Mouse (Mus musculus) skeletal muscle tissue, adult 2 months (tissue): ENCODE measurements around the gene Gpr1.
"Not testable (repeated sequence)": the region's sequence is repeated elsewhere in the genome, so short reads cannot be mapped to it uniquely, and the experiment has no call there.

Experiments
- DNase-seq: peaks from one replicate; pipeline ENCODE4 v3.0.0-alpha.2; 2012; ENCODE audit warnings: low read depth, low spot score

The Gpr1 gene

DNA sequence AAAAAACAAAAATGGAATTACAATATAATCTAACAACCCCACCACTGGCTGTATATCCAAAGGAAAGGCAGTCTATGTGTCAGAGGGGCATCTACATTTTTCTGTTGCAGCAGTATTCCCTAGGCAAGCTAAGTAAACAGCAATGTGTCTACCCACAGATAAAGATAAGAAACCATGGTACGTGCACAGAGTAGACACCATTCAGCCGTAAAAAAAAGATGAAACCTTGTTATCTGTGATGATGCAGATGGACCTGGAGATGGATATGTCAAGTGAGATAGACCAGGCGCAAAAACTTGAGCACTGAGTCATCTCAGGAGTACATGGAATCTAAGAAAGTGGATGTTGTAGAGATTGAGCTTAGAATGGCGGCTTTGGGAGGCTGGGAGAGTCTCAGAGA, 10.7 kb upstream of the Gpr1 start:
- no peak for DNase-seq

DNA sequence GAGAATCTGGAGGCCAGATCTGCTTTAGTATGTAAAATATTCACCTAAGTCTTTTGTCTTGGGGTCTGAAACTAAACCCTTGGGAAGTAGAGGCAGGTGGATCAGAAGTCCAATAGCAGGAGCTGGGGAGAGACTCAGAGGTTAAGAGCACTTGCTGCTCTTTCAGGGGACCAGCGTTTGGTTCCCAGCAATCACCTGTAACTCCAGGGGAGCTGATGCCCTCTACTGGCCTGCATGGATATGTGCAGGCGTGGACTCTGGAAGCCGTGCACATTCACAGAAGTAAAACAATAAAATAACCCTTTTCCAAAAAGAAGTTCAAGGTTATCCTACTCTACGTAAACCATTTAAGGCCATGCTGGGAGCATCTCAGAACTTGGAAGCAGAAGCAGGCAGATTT, 4.9 kb upstream of the Gpr1 start:
- no peak for DNase-seq

DNA sequence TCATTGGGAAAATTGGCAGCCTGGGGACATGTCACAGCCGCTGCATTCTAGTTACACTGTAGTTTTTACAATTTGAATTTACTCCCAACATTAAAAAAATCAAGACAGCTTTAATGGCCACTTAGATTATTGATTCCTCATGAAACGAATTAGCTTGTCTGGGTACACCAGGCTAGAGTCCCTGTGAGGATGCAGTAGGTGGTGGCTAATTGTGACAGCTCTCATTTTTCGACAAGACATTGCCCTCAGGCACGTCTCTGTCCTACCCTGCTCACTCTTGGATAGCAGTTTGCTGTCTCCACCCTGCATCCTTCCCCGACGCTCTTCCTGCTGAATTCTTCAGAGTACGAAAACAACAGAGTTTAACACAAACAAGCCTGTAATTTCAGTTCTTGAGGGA, 288 bp upstream of the Gpr1 start:
- no peak for DNase-seq

- no peak for DNase-seq
Observed at GRCm38 (mm10) chr1:63213478-63214270, 669 bp downstream of the Gpr1 start.

- DNase-seq = peak; percentile 23
Observed at GRCm38 (mm10) chr1:63209861-63210529, 4.3 kb downstream of the Gpr1 start.

DNA sequence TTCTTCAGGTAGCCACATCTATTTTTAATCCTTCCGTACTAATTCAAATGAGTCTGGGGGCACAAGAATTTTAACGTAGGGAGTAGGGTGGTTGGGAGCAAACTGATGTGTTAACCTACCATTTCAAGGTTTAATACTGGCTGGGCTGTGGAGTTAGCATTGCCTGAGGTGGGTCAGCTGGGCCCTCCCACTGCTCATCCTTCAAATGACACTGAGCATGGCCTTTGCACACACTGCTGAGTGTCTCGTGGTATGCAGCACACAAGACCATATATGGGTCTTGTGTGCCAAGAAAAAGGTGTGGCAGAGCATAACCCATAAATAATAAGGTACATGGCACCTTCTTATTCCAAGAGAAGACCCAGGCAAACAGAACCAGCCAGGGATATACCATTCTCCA, 6.7 kb downstream of the Gpr1 start:
- no peak for DNase-seq

GRCm38 (mm10) chr1:63204660-63205394, 9.5 kb downstream of the Gpr1 start:
- no peak for DNase-seq

GRCm38 (mm10) chr1:63203950-63204659, 10.2 kb downstream of the Gpr1 start:
- no peak for DNase-seq

DNA sequence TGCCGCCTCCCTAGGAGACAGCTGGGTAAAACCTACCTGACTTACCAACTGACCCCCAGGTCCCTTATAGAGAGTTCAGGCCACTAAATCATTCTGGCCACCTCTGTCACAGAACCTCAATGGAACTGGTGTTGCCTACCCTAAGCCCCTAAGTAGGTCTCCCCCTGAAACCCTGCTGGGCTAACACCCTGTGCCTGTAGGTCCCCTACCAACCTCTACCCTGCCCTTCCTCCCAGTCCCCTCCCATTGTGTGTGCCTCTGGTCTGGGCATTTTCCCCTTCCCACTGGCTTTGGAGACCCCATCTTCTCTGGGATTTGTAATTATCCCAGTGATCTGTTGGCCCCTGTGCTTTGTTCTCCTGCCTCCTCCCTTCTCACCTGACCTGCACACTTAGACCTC, 10.9 kb downstream of the Gpr1 start:
- no peak for DNase-seq

DNA sequence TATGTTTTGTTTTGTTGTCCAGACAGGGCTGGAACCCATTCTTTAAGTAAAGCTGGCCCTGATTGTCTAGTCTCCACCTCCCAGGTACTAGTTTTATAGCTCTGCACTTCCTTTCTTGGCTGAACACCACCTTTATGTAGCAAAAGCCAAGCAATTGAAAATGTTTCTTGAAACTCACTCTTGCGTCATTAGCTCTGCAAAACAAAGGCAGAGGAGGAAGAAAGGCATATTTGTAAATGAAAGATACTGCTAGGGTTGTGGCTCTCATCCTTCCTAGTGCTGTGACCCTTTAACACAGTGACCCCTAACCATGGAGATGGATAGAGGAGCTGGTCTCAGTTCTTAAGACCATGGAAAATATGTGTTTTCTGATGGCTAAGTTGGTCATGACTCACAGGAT, 12.7 kb downstream of the Gpr1 start:
- DNase-seq = no peak

DNA sequence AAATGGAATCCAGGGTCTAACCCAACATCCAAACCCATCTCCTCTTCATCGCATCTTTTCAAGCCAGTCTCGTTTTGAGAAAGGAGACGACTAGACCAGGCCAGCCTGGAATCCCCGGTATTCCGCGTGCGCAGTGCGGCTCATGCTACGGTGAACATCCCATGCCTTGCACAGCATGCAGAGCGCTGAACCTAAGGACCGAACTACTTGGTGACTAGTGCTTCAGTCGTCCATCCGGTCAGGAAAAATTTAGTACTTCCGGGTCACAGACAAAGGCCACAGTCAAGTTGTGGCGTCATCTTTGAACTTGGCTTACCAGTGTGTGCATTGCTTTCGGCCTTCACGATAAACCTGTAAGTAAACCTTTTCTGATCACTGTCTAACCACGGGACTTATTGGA, 14.0 kb downstream of the Gpr1 start:
- no peak for DNase-seq

GRCm38 (mm10) chr1:63199387-63199786, 15.0 kb downstream of the Gpr1 start:
- no peak for DNase-seq

DNA sequence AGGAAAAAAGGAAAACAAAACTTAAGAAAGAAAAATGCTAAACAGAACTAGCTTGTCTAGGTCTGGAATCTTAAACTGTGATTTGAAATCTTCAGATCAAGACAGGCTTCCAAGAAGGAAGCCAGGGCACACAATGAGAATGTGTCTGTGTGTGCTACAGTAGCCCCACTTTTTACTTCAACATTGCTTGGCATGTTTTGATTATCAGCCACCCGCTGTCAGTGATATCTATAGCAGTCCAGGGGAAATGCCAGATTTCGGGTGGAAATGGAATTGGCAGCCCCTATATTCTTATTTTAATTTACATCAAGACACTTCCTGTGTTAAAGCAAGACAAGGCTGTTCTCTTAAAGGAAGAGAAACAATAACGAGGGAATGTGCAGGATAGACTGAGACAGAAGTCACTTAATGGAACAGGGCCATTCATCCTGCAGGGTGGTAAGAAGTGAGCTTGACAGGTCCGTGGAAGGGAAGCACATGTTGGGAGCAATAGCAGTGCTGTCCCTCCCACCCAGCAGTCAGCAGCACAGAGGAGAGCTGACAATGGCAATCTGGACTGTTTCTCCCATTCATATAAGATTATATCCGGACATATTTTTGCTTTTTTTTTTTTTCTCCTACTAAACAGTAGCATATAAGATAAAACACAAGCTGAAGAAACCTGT, 18.4 kb downstream of the Gpr1 start:
- DNase-seq = no peak

DNA sequence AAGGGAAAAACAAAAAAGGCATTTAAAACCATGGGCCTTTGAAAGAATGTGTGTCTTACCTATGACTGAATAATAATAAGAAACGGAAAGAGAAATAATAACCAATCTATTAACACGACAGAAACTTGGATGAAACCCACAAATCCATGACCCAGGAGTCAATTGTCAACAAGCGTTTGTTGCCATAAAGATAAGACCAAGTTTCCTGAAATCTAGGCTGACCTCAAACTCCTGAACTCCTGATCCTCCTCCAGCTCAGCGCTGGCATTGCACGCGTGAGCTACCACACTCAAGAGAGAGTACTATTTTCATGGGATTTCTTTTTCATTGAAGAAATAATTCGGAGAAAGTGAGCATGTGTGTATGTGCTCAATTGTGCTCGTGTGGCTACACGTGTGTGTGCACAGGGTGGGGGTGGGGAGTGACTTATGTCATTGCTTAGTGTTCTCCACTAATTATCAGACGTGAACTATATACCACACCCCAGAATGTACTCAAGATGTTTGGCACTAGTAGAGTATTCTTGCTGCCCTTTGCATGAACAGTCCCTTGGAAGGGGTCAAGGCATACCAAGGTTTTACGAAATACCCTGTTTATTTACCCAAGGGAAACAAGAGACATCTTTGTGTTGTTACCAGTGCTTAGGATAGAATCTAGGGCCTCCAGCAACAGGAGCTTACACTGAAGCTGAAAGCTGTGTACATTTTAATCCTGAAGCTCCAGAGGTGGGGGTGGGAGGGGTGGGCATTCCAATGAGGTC, 21.9 kb downstream of the Gpr1 start:
- no peak for DNase-seq

- no peak for DNase-seq
Observed at GRCm38 (mm10) chr1:63190851-63191250, 23.5 kb downstream of the Gpr1 start.

GRCm38 (mm10) chr1:63188536-63188935, 25.8 kb downstream of the Gpr1 start:
- no peak for DNase-seq

- DNase-seq = not testable (repeated sequence)
Observed at GRCm38 (mm10) chr1:63185430-63185829, 28.9 kb downstream of the Gpr1 start.

GRCm38 (mm10) chr1:63182636-63183270, 31.6 kb downstream of the Gpr1 start:
- peak; percentile 11 for DNase-seq

DNA sequence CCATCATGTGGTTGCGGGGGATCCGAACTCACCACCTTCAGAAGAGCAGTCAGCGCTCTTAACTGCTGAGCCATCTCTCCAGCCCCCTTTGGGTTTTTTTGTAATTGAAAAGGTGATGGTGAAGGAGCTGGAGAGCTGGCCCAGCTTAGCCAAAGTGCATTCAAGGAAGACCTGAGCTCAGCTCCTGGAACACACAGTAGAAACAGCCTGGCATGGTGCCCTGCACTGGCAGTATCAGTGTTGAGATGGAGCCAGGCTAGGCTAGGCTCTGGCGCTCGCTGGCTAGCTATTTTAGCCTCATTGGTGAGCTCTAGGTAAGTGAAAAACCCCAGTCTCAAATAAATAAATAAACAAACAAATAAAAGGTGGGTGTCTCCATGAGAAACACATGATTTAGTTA, 32.1 kb downstream of the Gpr1 start:
- DNase-seq = peak; percentile 88

DNA sequence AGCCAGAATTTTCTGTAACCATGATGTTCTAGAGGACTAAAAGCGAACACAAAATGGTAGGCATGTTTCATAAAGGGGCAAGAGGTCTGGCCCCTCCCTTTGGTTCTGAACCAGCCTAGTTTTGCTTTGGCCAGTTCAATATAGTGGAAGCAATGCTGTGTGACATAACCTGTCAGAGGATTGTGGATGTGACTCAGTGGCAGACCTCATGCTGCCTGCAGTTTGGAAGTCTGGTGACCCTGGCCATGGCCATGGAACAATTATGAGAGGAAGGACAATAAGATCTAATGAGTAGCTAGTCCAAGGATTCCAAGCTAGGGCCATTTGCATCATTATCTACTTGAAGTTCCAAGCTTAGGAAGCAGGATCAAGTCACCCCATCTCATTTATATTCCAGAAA, 32.9 kb downstream of the Gpr1 start:
- DNase-seq = no peak
